Mouse (Mus musculus): ENCODE results near the gene Ppargc1a. TPM values are rescaled to one million over a fixed set of nuclear protein-coding genes. Genes with fewer than 3 reads are reported as not detected.

Gene Ppargc1a
- 0.57 and 1.4 TPM in 2 replicates for polyA plus RNA-seq (2012; rRNA removed)

- Histone ChIP-seq H3K27me3 (ENCODE audit: control insufficient read depth, insufficient read depth, low read length) (no peaks in the 10 kb centered on the region), H3K4me3 (ENCODE audit: control insufficient read depth, insufficient read depth, low read length) (no peak within 1 kb of the TSS), H3K36me3 (ENCODE audit: control insufficient read depth, insufficient read depth, low read length) (no peaks in the 10 kb centered on the region), H3K27ac (ENCODE audit: control insufficient read depth, insufficient read depth, low read length) (no peak within 1 kb of the TSS), H3K4me1 (replicated peaks; ENCODE audit: control insufficient read depth, insufficient read depth, low read length) (no peaks in the 10 kb centered on the region)
- no peak for DNase-seq
- 81% methylated on average over 6 of the region's 6 CpGs for WGBS
- TF ChIP-seq CTCF (IDR thresholded peaks at IDR 0.05; ENCODE audit: borderline replicate concordance, control insufficient read depth, extremely low read depth, insufficient read depth, low read length, poor library complexity) (no peak), POLR2A (IDR thresholded peaks at IDR 0.05; ENCODE audit: control insufficient read depth, extremely low read depth, insufficient read depth, low read length, poor library complexity) (no peak)
Observed at GRCm38 (mm10) chr5:51567659-51568058, at the start of gene Ppargc1a. Gene Ppargc1a, minus strand, starts transcription at chr5:51567726.

- Histone ChIP-seq H3K4me1 (replicated peaks; ENCODE audit: control insufficient read depth, insufficient read depth, low read length) (no peaks in the 10 kb centered on the region), H3K27ac (ENCODE audit: control insufficient read depth, insufficient read depth, low read length) (no peak overlapping the region), H3K27me3 (ENCODE audit: control insufficient read depth, insufficient read depth, low read length) (no peaks in the 10 kb centered on the region), H3K4me3 (ENCODE audit: control insufficient read depth, insufficient read depth, low read length) (no peak overlapping the region), H3K36me3 (ENCODE audit: control insufficient read depth, insufficient read depth, low read length) (no peaks in the 10 kb centered on the region)
- TF ChIP-seq POLR2A (IDR thresholded peaks at IDR 0.05; ENCODE audit: control insufficient read depth, extremely low read depth, insufficient read depth, low read length, poor library complexity) (no peak), CTCF (IDR thresholded peaks at IDR 0.05; ENCODE audit: borderline replicate concordance, control insufficient read depth, extremely low read depth, insufficient read depth, low read length, poor library complexity) (no peak)
- no peak for DNase-seq
- 89% methylated on average over 1 of the region's 1 CpGs for WGBS
Observed at GRCm38 (mm10) chr5:51616877-51617276, 49.4 kb upstream of the Ppargc1a start.

- Histone ChIP-seq H3K36me3 (ENCODE audit: control insufficient read depth, insufficient read depth, low read length) (no peaks in the 10 kb centered on the region), H3K4me1 (replicated peaks; ENCODE audit: control insufficient read depth, insufficient read depth, low read length) (no peaks in the 10 kb centered on the region), H3K27me3 (ENCODE audit: control insufficient read depth, insufficient read depth, low read length) (no peaks in the 10 kb centered on the region), H3K4me3 (ENCODE audit: control insufficient read depth, insufficient read depth, low read length) (no peak overlapping the region), H3K27ac (ENCODE audit: control insufficient read depth, insufficient read depth, low read length) (no peak overlapping the region)
- DNase-seq = no peak
- 95% methylated on average over 4 of the region's 4 CpGs for WGBS
- TF ChIP-seq POLR2A (IDR thresholded peaks at IDR 0.05; ENCODE audit: control insufficient read depth, extremely low read depth, insufficient read depth, low read length, poor library complexity) (no peak), CTCF (IDR thresholded peaks at IDR 0.05; ENCODE audit: borderline replicate concordance, control insufficient read depth, extremely low read depth, insufficient read depth, low read length, poor library complexity) (no peak)
Observed at GRCm38 (mm10) chr5:51612049-51612448, 44.5 kb upstream of the Ppargc1a start.

- WGBS = 89% methylated on average over 6 of the region's 6 CpGs
Observed at GRCm38 (mm10) chr5:51607686-51608480, 40.4 kb upstream of the Ppargc1a start.

GRCm38 (mm10) chr5:51599549-51599948, 32.0 kb upstream of the Ppargc1a start:
- no peaks in the 10 kb centered on the region for H3K36me3 ChIP-seq (ENCODE audit: control insufficient read depth, insufficient read depth, low read length)

More at GRCm38 (mm10) chr5:51607686-51608480, 40.4 kb upstream of the Ppargc1a start:
- no peak overlapping the region for H3K27ac ChIP-seq (ENCODE audit: control insufficient read depth, insufficient read depth, low read length)
- no peak for TF ChIP-seq POLR2A (IDR thresholded peaks at IDR 0.05; ENCODE audit: control insufficient read depth, extremely low read depth, insufficient read depth, low read length, poor library complexity)
- no peak for TF ChIP-seq CTCF (IDR thresholded peaks at IDR 0.05; ENCODE audit: borderline replicate concordance, control insufficient read depth, extremely low read depth, insufficient read depth, low read length, poor library complexity)
- H3K4me1 ChIP-seq (replicated peaks; ENCODE audit: control insufficient read depth, insufficient read depth, low read length) = no peaks in the 10 kb centered on the region
- H3K4me3 ChIP-seq (ENCODE audit: control insufficient read depth, insufficient read depth, low read length) = no peak overlapping the region
- no peaks in the 10 kb centered on the region for H3K27me3 ChIP-seq (ENCODE audit: control insufficient read depth, insufficient read depth, low read length)
- DNase-seq = no peak
- no peaks in the 10 kb centered on the region for H3K36me3 ChIP-seq (ENCODE audit: control insufficient read depth, insufficient read depth, low read length)

GRCm38 (mm10) chr5:51595644-51596043, 28.1 kb upstream of the Ppargc1a start:
- H3K27me3 ChIP-seq (ENCODE audit: control insufficient read depth, insufficient read depth, low read length) = no peaks in the 10 kb centered on the region
- H3K36me3 ChIP-seq (ENCODE audit: control insufficient read depth, insufficient read depth, low read length) = no peaks in the 10 kb centered on the region
- no peaks in the 10 kb centered on the region for H3K4me1 ChIP-seq (replicated peaks; ENCODE audit: control insufficient read depth, insufficient read depth, low read length)
- TF ChIP-seq POLR2A (IDR thresholded peaks at IDR 0.05; ENCODE audit: control insufficient read depth, extremely low read depth, insufficient read depth, low read length, poor library complexity) = no peak
- TF ChIP-seq CTCF (IDR thresholded peaks at IDR 0.05; ENCODE audit: borderline replicate concordance, control insufficient read depth, extremely low read depth, insufficient read depth, low read length, poor library complexity) = no peak
- no peak overlapping the region for H3K4me3 ChIP-seq (ENCODE audit: control insufficient read depth, insufficient read depth, low read length)
- no peak for DNase-seq
- H3K27ac ChIP-seq (ENCODE audit: control insufficient read depth, insufficient read depth, low read length) = no peak overlapping the region
- 90% methylated on average over 9 of the region's 9 CpGs for WGBS

More at GRCm38 (mm10) chr5:51599549-51599948, 32.0 kb upstream of the Ppargc1a start:
- WGBS = 88% methylated on average over 6 of the region's 6 CpGs
- Histone ChIP-seq H3K4me3 (ENCODE audit: control insufficient read depth, insufficient read depth, low read length) (no peak overlapping the region), H3K27ac (ENCODE audit: control insufficient read depth, insufficient read depth, low read length) (no peak overlapping the region), H3K27me3 (ENCODE audit: control insufficient read depth, insufficient read depth, low read length) (no peaks in the 10 kb centered on the region), H3K4me1 (replicated peaks; ENCODE audit: control insufficient read depth, insufficient read depth, low read length) (no peaks in the 10 kb centered on the region)
- DNase-seq = no peak
- no peak for TF ChIP-seq POLR2A (IDR thresholded peaks at IDR 0.05; ENCODE audit: control insufficient read depth, extremely low read depth, insufficient read depth, low read length, poor library complexity)
- no peak for TF ChIP-seq CTCF (IDR thresholded peaks at IDR 0.05; ENCODE audit: borderline replicate concordance, control insufficient read depth, extremely low read depth, insufficient read depth, low read length, poor library complexity)

All from thymus, adult 2 months (tissue).